Mouse (Mus musculus) layer of hippocampus, adult 8-10 months (tissue): ENCODE data around the gene Zdhhc18. TPM values are rescaled to one million over a fixed set of nuclear protein-coding genes. Genes with fewer than 3 reads are reported as not detected.

Source experiments
- DNase-seq, 2 experiments: peaks; one replicate each; pipeline ENCODE4 v3.0.0; 2022; ENCODE audit warnings: low spot score in 2 of 2
- microRNA-seq, 2 experiments: library from miRNA; unstranded; fragments of <30 nt; microRNA quantifications; one replicate each; pipeline ENCODE4 v1.2.0; 2022
- total RNA-seq, 4 experiments: library from RNA; stranded (reverse); gene quantifications; 2 replicates each; pipeline ENCODE4 v1.2.4; 2022

Zdhhc18 gene
- total RNA-seq, 4 experiments from 2014 or later: 30.7 to 44.0 (median 42.9) TPM

DNA sequence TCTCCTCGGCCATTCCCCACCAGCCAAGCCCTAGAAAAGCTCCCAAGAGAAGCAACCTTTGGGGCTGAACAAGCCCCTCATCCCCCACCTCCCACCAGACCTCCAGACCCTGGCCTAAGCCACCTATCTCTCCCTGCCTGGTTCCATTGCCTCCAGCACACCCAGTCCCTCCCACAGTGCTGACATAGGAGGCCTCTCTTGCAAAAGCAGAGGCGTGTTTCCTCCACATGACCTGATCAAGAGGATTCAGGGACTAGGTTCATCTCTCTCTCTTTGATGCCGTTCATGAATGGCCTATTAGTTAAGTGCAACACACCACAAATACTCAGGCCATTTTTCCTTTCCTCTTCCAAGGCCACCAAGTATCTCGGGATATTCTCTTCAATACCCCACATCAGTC is 90.1 kb downstream of the Zdhhc18 start:
- no peak for DNase-seq

DNA sequence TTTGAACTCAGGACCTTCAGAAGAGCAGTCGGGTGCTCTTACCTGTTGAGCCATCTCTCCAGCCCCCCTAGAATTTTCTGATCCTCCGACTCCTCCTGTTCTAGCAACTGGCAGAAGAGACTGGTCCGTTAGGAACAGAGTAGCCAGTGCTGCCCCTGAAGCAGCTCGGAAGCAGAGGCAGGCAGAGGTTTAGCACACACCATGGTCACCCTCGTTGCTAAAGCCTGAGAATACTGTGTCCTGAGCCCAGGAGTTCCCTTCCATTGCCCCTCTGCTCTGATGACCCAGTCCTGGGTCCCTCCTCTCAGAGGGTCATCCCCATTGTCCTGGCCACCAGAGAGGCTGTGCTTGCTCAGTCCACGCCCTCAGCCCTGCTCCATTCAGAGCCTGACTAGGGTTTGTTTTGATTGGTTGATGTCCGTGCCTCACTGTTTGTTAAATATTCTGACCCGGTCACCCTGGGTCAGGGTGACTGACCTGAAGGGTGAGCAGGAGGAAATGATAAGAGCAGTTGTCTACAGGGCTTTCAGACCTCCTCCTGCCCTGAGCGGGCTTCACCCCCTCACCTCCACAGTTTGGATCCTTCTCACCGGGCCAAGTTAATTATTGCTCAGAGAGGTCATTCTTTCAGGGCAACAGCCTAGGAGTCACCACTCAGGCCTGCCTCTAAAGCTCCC is 92.8 kb downstream of the Zdhhc18 start:
- no peak for DNase-seq

Small RNA genes lying within 50 kb of the gene (microRNA-seq; reads per million reads assigned to microRNA genes)
- gene Gm23158: 0 reads per million in 2 experiments

Other genes with a start within 250 kb of the Zdhhc18 start
- under 1 TPM in 2 of 4 experiments, not detected in 2; 0.14 to 0.31 TPM for gene Tent5b, start 170.0 kb downstream of the Zdhhc18 start, total RNA-seq
- 100 to 1,000 TPM; 159 to 177 (median 165) TPM for gene Trnp1, start 151.6 kb downstream of the Zdhhc18 start, total RNA-seq
- 1 to 10 TPM in 2 of 4 experiments, under 1 TPM in 2; 0.45 to 2.0 (median 1.2) TPM for gene Kdf1, start 131.2 kb downstream of the Zdhhc18 start, total RNA-seq
- gene Nudc, start 104.2 kb downstream of the Zdhhc18 start, total RNA-seq: 100 to 1,000 TPM; 120 to 138 (median 128) TPM
- gene Nr0b2, start 96.8 kb downstream of the Zdhhc18 start, total RNA-seq: not detected
- 1 to 10 TPM; 7.5 to 9.8 (median 8.8) TPM for gene Gpatch3, start 75.4 kb downstream of the Zdhhc18 start, total RNA-seq
- gene Gpn2, start 65.8 kb downstream of the Zdhhc18 start, total RNA-seq: 10 to 100 TPM in 2 of 4 experiments, 1 to 10 TPM in 2; 9.3 to 11.8 (median 10.3) TPM
- 1 to 10 TPM; 1.4 to 3.1 (median 2.1) TPM for gene Sfn, start 48.0 kb downstream of the Zdhhc18 start, total RNA-seq
- gene Pigv, start 22.5 kb upstream of the Zdhhc18 start, total RNA-seq: 10 to 100 TPM in 2 of 4 experiments, 1 to 10 TPM in 2; 9.4 to 13.0 (median 11.3) TPM
- gene Arid1a, start 106.6 kb upstream of the Zdhhc18 start, total RNA-seq: 10 to 100 TPM; 81.3 to 88.3 (median 83.1) TPM
- 10 to 100 TPM; 12.6 to 27.6 (median 19.4) TPM for gene Rps6ka1, start 237.6 kb upstream of the Zdhhc18 start, total RNA-seq